Mouse (Mus musculus) heart, adult 9 months (tissue): Measurements from ENCODE around the gene Nsun7.

Source experiments
- DNase-seq, 2 experiments: peaks; one replicate each; pipeline ENCODE4 v3.0.0; 2022; ENCODE audit warnings: low spot score in 2 of 2

Nsun7 gene

GRCm38 (mm10) chr5:66279650-66280049, 20.0 kb downstream of the Nsun7 start:
- DNase-seq, result no peak

- DNase-seq, result no peak
These were observed 21.0 kb downstream of the Nsun7 start for GRCm38 (mm10) chr5:66280742-66281141.

- no peak for DNase-seq
These were observed 34.5 kb downstream of the Nsun7 start for GRCm38 (mm10) chr5:66294106-66294625.

GRCm38 (mm10) chr5:66294952-66295351, 35.3 kb downstream of the Nsun7 start:
- no peak for DNase-seq

GRCm38 (mm10) chr5:66296116-66296515, 36.4 kb downstream of the Nsun7 start:
- no peak for DNase-seq

- no peak for DNase-seq
These were observed 39.2 kb downstream of the Nsun7 start for GRCm38 (mm10) chr5:66298856-66299255.

- no peak for DNase-seq
These were observed 40.9 kb downstream of the Nsun7 start for GRCm38 (mm10) chr5:66300576-66300975.

- no peak for DNase-seq
These were observed 42.6 kb downstream of the Nsun7 start for GRCm38 (mm10) chr5:66302085-66302815.

GRCm38 (mm10) chr5:66302873-66303272, 43.2 kb downstream of the Nsun7 start:
- DNase-seq, result no peak

GRCm38 (mm10) chr5:66304300-66305067, 44.8 kb downstream of the Nsun7 start:
- DNase-seq, result no peak

GRCm38 (mm10) chr5:66305511-66305910, 45.8 kb downstream of the Nsun7 start:
- DNase-seq, result no peak

GRCm38 (mm10) chr5:66310328-66310727, 50.6 kb downstream of the Nsun7 start:
- no peak for DNase-seq

GRCm38 (mm10) chr5:66310806-66311205, 51.1 kb downstream of the Nsun7 start:
- DNase-seq, result no peak

- no peak for DNase-seq
These were observed 56.1 kb downstream of the Nsun7 start for GRCm38 (mm10) chr5:66315791-66316190.

GRCm38 (mm10) chr5:66319341-66319740, 59.6 kb downstream of the Nsun7 start:
- DNase-seq, result peak in 1 of 2 experiments; percentile 35

- no peak for DNase-seq
These were observed 60.2 kb downstream of the Nsun7 start for GRCm38 (mm10) chr5:66319827-66320404.

- DNase-seq, result peak in 1 of 2 experiments; percentile 29
These were observed 63.4 kb downstream of the Nsun7 start for GRCm38 (mm10) chr5:66323131-66323530.

- DNase-seq, result peak; percentile 75 to 78
These were observed 63.9 kb downstream of the Nsun7 start for GRCm38 (mm10) chr5:66323603-66324002.

GRCm38 (mm10) chr5:66326395-66326794, 66.7 kb downstream of the Nsun7 start:
- no peak for DNase-seq

GRCm38 (mm10) chr5:66327949-66328726, 68.4 kb downstream of the Nsun7 start:
- no peak for DNase-seq

GRCm38 (mm10) chr5:66328766-66329165, 69.1 kb downstream of the Nsun7 start:
- no peak for DNase-seq

- DNase-seq, result no peak
These were observed 71.1 kb downstream of the Nsun7 start for GRCm38 (mm10) chr5:66330806-66331205.
